Mouse (Mus musculus): Measurements from ENCODE around the gene Ptges3. TPM values are rescaled to one million over a fixed set of nuclear protein-coding genes. Genes with fewer than 3 reads are reported as not detected.

The Ptges3 gene
- polyA plus RNA-seq, 1 experiment from 2014 or later, result 626 TPM

DNA sequence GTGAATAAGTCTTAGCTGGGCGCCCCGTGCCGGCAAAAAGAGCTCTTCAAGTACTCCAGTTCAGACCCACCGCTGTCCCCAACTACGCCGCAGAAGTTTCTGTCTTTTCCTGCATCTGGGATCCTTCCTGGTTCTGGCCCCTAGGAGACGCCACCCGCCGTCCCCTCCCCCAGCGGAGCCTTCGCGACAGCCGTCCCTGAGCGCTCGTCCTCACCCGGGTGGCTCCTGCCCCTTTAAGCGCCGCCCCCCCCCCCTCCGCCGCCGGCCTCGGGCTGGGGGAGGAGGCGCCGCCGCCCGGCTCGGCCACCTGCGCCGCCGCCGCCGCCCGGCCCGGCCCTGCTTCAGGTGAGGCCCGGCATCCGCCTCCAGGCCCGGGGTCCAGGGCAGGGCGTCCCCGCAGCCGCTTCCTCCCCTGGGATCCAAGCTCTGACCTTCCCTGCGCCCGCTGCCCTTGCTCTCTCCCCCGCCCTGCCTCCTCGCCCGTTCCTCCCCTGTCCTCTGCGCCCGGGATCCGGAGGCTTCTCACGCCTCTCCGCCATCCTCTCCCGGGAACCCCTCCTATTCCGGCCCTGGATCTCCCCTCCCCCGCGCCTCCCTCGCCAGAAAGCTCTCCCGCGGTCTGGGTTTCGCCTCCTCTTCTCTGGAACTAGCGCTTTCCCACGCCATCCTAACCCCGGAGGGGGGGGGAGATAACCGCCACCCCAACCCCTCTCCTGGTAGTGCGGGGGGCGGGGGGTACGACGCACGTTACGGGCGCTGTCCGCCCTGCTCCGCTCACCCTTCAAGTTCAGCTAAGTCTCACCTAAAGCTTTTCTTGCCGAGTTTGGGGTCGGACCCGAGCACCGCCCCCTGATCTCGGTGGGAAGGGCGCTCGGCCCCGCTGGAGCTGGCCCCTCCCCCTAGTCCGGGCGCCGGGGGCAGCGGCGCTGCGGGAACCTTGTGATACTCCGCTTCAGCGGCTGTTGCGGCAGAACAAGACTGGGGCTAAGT, 34.0 kb downstream of the Ptges3 start:
- 0% methylated on average over 65 of the region's 88 CpGs for WGBS
- peak overlapping the region; percentile 79 for H3K4me3 ChIP-seq (ENCODE audit: low read depth, low read length)
- H3K9me3 ChIP-seq (ENCODE audit: control insufficient read depth, low read length), result no peaks in the 10 kb centered on the region
- peak overlapping the region; percentile 81 for H3K9ac ChIP-seq (ENCODE audit: low read depth, low read length)
- H3K4me2 ChIP-seq (replicated peaks; ENCODE audit: low read depth, low read length), result peak overlapping the region; percentile 91
- H3K27ac ChIP-seq (ENCODE audit: low read depth, low read length), result peak overlapping the region; percentile 94
- no peaks in the 10 kb centered on the region for H3K27me3 ChIP-seq (ENCODE audit: control insufficient read depth, insufficient read depth, low read length)
- peaks cover 8% of the 10 kb centered on the region for H3K36me3 ChIP-seq (ENCODE audit: control insufficient read depth, insufficient read depth, low read length)
- ATAC-seq (ENCODE audit: low FRiP score), result peak; percentile 67
- peak; percentile 84 for DNase-seq (ENCODE audit: low spot score)
- peaks cover 20% of the 10 kb centered on the region for H3K4me1 ChIP-seq (replicated peaks; ENCODE audit: control insufficient read depth, insufficient read depth, low read length)

- Histone ChIP-seq H3K4me2 (replicated peaks; ENCODE audit: low read depth, low read length) (peak overlapping the region; percentile 91), H3K4me1 (replicated peaks; ENCODE audit: control insufficient read depth, insufficient read depth, low read length) (peaks cover 20% of the 10 kb centered on the region), H3K9me3 (ENCODE audit: control insufficient read depth, low read length) (no peaks in the 10 kb centered on the region), H3K4me3 (ENCODE audit: low read depth, low read length) (peak overlapping the region; percentile 79), H3K36me3 (ENCODE audit: control insufficient read depth, insufficient read depth, low read length) (peaks cover 1% of the 10 kb centered on the region), H3K27ac (ENCODE audit: low read depth, low read length) (peak overlapping the region; percentile 94; the same call in 1 of the 2 replicates), H3K27me3 (ENCODE audit: control insufficient read depth, insufficient read depth, low read length) (no peaks in the 10 kb centered on the region), H3K9ac (ENCODE audit: low read depth, low read length) (peak overlapping the region; percentile 81)
- WGBS, result 24% methylated on average over 13 of the region's 13 CpGs
- ATAC-seq (ENCODE audit: low FRiP score) (no peak), DNase-seq (ENCODE audit: low spot score) (peak; percentile 26)
These were observed 34.9 kb downstream of the Ptges3 start for GRCm38 (mm10) chr10:128093496-128094294.

DNA sequence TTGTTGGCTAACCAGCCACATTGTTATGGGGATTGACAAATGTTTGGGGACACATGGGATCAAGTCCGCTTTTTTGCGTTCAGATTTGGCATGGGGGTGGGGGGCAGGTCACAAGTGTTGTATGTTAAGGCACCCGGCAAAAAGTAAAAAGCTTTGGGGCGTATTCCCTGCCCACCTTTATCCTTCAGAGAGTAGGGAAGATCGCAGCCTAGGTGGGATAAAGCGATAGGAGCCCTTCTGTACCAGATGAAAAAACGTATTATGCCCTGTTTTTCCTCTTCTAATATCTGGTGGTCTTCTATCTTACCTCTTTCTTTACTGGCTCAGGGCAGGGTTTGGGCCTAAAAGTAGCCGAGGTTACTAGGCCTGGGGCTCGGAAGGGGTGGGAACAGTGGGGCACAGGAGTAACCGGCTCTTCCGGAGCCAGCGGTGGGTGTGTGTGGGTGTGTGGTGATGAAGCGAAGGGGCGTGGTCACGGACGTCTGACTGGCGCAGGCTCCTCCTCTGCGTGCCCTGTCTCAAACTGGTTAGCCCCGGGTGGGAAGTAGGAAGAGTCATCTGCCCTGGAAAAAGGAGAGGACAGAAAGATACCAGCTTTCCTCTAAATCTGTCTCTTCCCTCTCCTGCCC, 35.7 kb downstream of the Ptges3 start:
- peaks cover 20% of the 10 kb centered on the region for H3K4me1 ChIP-seq (replicated peaks; ENCODE audit: control insufficient read depth, insufficient read depth, low read length)
- 11% methylated on average over 19 of the region's 19 CpGs for WGBS
- no peaks in the 10 kb centered on the region for H3K27me3 ChIP-seq (ENCODE audit: control insufficient read depth, insufficient read depth, low read length)
- H3K27ac ChIP-seq (ENCODE audit: low read depth, low read length), result peak overlapping the region; percentile 39; the same call in 1 of the 2 replicates
- H3K9ac ChIP-seq (ENCODE audit: low read depth, low read length), result peak overlapping the region; percentile 34; the same call in 1 of the 2 replicates
- H3K4me3 ChIP-seq (ENCODE audit: low read depth, low read length), result peak overlapping the region; percentile 79
- peak overlapping the region; percentile 41 for H3K4me2 ChIP-seq (replicated peaks; ENCODE audit: low read depth, low read length)
- ATAC-seq (ENCODE audit: low FRiP score) (peak; percentile 64), DNase-seq (ENCODE audit: low spot score) (peak; percentile 84)
- H3K36me3 ChIP-seq (ENCODE audit: control insufficient read depth, insufficient read depth, low read length), result no peaks in the 10 kb centered on the region; the same call in 1 of the 2 replicates
- H3K9me3 ChIP-seq (ENCODE audit: control insufficient read depth, low read length), result no peaks in the 10 kb centered on the region

- no peak for DNase-seq (ENCODE audit: low spot score)
- Histone ChIP-seq H3K9ac (ENCODE audit: low read depth, low read length) (no peak overlapping the region), H3K4me2 (replicated peaks; ENCODE audit: low read depth, low read length) (peak overlapping the region; percentile 41; the same call in 1 of the 2 replicates), H3K36me3 (ENCODE audit: control insufficient read depth, insufficient read depth, low read length) (no peaks in the 10 kb centered on the region), H3K27me3 (ENCODE audit: control insufficient read depth, insufficient read depth, low read length) (no peaks in the 10 kb centered on the region), H3K27ac (ENCODE audit: low read depth, low read length) (no peak overlapping the region), H3K4me1 (replicated peaks; ENCODE audit: control insufficient read depth, insufficient read depth, low read length) (peaks cover 20% of the 10 kb centered on the region), H3K4me3 (ENCODE audit: low read depth, low read length) (peak overlapping the region; percentile 79; the same call in 1 of the 2 replicates), H3K9me3 (ENCODE audit: control insufficient read depth, low read length) (no peaks in the 10 kb centered on the region)
- 26% methylated on average over 9 of the region's 9 CpGs for WGBS
- no peak for ATAC-seq (ENCODE audit: low FRiP score)
These were observed 36.4 kb downstream of the Ptges3 start for GRCm38 (mm10) chr10:128095003-128095636.

DNA sequence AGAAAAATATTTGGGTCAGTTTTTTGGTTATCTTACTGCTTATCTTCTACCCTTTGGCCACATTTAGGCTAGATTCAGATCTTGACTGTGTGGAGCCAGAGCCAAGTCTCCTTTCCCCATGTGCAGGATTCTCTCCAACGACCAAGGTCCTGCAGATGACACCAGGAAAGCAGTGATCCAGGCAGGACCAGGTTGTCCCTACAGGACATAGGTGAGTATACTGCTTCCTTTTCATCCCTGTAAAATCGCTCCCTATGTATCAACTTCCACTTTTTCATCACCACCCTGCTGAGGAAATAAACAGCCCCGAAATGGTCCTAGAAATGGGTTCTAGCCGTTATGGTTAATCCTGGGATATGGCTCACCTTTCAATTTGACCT, 37.5 kb downstream of the Ptges3 start:
- H3K4me2 ChIP-seq (replicated peaks; ENCODE audit: low read depth, low read length), result peak overlapping the region; percentile 13; the same call in 1 of the 2 replicates
- peaks cover 20% of the 10 kb centered on the region for H3K4me1 ChIP-seq (replicated peaks; ENCODE audit: control insufficient read depth, insufficient read depth, low read length)

GRCm38 (mm10) chr10:128096693-128097586, 38.2 kb downstream of the Ptges3 start:
- DNase-seq (ENCODE audit: low spot score) (peak; percentile 96), ATAC-seq (ENCODE audit: low FRiP score) (peak; percentile 71)
- Histone ChIP-seq H3K27ac (ENCODE audit: low read depth, low read length) (peak overlapping the region; percentile 77), H3K9ac (ENCODE audit: low read depth, low read length) (peak overlapping the region; percentile 89), H3K4me3 (ENCODE audit: low read depth, low read length) (peak overlapping the region; percentile 100), H3K27me3 (ENCODE audit: control insufficient read depth, insufficient read depth, low read length) (no peaks in the 10 kb centered on the region), H3K9me3 (ENCODE audit: control insufficient read depth, low read length) (no peaks in the 10 kb centered on the region), H3K36me3 (ENCODE audit: control insufficient read depth, insufficient read depth, low read length) (no peaks in the 10 kb centered on the region), H3K4me2 (replicated peaks; ENCODE audit: low read depth, low read length) (peak overlapping the region; percentile 54), H3K4me1 (replicated peaks; ENCODE audit: control insufficient read depth, insufficient read depth, low read length) (peaks cover 13% of the 10 kb centered on the region)
- WGBS, result under 1% methylated on average over 74 of the region's 86 CpGs

More for the DNA sequence above, 37.5 kb downstream of the Ptges3 start:
- H3K9me3 ChIP-seq (ENCODE audit: control insufficient read depth, low read length), result no peaks in the 10 kb centered on the region
- 20% methylated on average over 4 of the region's 4 CpGs for WGBS
- no peaks in the 10 kb centered on the region for H3K27me3 ChIP-seq (ENCODE audit: control insufficient read depth, insufficient read depth, low read length)
- DNase-seq (ENCODE audit: low spot score), result no peak
- no peak overlapping the region for H3K27ac ChIP-seq (ENCODE audit: low read depth, low read length)
- peak overlapping the region; percentile 100 for H3K4me3 ChIP-seq (ENCODE audit: low read depth, low read length)
- no peaks in the 10 kb centered on the region for H3K36me3 ChIP-seq (ENCODE audit: control insufficient read depth, insufficient read depth, low read length)
- H3K9ac ChIP-seq (ENCODE audit: low read depth, low read length), result no peak overlapping the region; the same call in 1 of the 2 replicates
- ATAC-seq (ENCODE audit: low FRiP score), result no peak

- Histone ChIP-seq H3K4me1 (replicated peaks; ENCODE audit: control insufficient read depth, insufficient read depth, low read length) (0 out of 2 replicates have a peak, but pooled peaks cover 10% of the 10 kb centered on the region), H3K27me3 (ENCODE audit: control insufficient read depth, insufficient read depth, low read length) (no peaks in the 10 kb centered on the region), H3K27ac (ENCODE audit: low read depth, low read length) (peak overlapping the region; percentile 77), H3K9me3 (ENCODE audit: control insufficient read depth, low read length) (no peaks in the 10 kb centered on the region), H3K4me2 (replicated peaks; ENCODE audit: low read depth, low read length) (peak overlapping the region; percentile 54), H3K9ac (ENCODE audit: low read depth, low read length) (peak overlapping the region; percentile 89), H3K36me3 (ENCODE audit: control insufficient read depth, insufficient read depth, low read length) (no peaks in the 10 kb centered on the region), H3K4me3 (ENCODE audit: low read depth, low read length) (peak overlapping the region; percentile 100)
- WGBS, result 0% methylated on average over 13 of the region's 13 CpGs
- DNase-seq (ENCODE audit: low spot score) (peak; percentile 71), ATAC-seq (ENCODE audit: low FRiP score) (no peak)
These were observed 38.8 kb downstream of the Ptges3 start for GRCm38 (mm10) chr10:128097587-128097971.

Data from hindbrain, embryonic 11.5 days (tissue).